Mouse (Mus musculus) spleen, adult 18-20 months (tissue): ENCODE data around the gene Mea1.

Source experiments
- DNase-seq, 2 experiments: peaks; one replicate each; pipeline ENCODE4 v3.0.0; 2022; ENCODE audit warnings: mixed read lengths in 2 of 2

Mea1 gene

DNA sequence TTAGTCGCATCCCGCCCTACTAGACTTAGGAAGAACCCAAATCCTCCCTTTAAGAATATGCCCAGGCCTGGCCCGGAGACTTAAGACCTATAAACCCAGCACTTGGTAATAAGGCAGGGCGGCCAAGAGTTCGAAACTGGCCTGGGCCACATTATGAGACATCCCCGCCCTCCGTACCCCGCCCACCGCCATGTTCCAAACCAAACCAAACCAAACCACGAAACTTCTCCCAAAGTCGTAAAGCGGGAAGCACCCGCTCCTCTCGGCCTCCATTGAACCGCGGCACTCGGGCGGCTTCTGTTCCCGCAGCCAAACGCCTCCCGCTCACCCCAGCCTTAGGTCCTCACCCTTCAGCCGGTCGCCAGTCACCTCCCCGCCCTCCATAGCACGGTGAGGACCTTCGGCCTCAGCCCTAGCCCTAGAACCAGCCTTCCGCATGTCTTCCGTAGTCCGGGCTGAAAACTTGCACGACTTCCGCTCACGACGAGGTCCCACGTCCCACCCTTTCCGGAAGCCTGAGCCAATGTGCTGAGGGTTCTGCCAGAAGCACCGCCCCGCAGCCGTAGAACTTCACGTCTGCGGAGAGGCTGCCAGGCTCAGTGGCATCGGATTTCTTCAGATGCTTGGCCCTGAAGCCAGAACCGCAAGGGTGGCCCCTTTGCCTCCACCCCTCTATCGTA lies 4.6 kb upstream of the Mea1 start, which contains the start of gene Rrp36:
Gene Rrp36 (minus strand): TSS at position 503 of the 680 bp plus-strand sequence.
- DNase-seq = peak; percentile 75 to 82

DNA sequence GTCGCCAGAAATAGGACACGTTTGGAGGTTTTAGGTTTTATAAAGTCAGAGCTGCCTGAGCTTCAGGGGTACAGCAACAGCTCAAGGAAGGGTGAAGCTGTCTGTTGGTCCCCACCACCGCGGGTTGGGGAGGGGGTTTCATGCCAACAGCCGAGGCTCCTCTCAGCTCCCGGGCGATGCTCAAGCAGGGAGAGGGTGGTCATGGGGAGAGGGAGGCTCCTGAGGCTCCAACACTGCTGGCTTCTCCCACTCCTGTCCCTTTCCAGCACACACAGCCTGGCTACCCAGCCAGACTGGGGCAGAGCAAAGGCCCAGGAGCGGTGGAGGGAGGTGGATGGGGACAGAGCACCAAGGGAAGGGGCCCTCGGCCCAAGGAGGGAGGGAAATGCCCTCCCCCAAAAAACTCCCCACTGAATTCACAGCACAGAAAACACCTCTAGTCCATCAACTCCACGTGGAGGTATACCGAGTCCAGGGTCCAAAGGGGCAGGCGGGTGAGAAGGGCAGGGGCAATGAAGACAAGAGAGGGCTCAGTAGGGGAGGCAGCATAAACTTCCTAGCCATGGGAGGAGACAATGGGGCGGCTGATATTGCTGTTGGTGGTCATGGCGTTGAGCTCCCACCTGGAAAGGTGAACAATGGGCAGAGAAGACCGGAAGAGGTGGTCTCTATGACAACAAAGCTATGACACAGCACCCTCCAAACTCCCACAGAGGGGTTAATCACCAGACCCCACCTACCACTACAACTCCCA lies 3.9 kb upstream of the Mea1 start:
- DNase-seq = no peak

DNA sequence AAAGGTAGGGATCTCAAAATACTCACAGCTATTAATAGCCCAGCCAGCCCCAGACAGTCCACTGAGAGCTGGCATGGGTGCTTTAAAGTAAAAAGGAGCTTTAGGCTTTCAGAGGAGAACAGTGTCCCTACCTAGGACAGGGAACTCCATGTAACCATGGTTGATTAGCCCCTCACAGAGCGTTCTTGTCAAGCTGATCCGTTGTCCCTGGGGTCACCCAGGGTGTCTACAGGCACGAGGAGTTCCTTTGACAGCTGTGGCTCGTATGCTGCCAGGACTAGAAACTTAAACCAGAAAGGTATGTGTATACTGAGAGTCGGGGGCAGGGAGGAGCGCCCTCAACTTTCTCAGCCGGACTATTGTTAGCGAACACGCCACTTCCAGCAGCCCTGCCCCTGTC lies 318 bp downstream of the Mea1 start:
- no peak for DNase-seq

DNA sequence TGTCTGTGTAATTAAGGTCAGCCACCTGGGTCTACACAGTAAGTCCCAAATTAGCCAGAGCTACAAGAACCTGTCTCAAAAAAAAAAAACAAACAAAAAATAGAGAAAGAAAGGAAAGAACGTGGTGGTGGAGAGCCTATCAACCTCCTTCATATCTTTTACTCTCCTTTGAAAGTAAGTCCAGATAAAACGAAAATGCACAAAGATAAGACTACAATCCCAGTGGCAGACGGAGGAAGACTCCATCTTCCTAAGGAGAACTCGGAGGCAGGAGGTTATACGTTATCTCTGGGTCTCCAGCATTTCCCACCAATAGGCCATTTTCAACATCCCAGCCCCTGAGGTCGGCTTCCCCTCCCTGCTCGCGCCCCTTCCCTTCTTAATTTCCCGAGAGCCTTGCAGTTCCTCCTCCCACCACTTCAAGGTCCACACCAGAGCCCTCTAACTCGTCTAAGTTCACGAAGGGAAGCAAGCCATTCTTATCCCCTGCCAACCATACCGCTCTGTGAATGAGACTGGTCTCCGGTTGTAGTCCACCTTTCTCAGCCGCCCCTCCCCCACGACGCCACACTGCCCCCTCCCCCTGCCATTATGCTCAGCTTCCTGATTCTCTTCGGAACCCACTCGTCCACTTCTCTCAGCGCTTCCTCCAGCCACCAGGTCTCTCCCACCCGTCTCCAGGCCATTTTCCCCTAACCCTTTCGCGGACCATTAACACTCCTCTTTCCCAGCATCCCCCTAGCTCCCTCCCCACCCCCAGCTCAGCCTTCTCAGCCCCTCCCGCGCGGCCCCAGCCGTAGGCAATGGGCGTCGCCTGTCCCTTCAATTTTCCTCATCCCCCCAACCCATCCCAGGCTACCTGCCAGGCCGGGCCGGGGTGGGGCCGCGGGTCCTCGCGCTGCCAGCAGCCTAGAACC lies 1.5 kb downstream of the Mea1 start:
- DNase-seq = peak; percentile 29 to 43

DNA sequence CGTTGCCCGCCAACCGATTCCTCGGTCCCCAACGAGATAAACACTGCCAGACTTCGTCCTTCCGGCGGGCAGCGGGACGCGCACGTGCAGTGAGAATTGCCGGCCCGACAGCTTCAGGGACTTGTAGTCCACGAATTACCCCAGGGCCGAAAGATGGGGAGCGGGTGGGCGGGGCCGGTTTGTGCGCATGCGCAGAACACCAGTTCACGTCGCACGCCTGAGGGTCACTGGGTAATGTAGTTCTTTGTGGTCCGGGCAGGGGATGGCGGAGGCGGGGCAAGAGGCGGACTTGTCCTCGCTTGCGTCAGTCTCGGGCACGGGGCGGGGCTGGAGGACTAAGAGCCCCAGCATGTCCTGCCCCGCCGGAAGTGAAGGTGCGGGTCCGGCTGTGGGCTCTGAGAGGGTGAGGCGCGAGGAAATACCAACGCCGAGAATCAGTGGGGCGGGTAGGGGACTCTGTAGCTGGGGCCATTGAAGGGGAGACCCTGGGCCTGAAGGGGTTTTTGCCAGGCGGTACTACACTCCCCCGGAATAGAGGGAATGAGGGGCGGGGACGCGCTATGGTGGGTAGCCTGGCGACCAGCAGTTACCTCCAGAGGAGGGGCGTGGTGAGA lies 2.3 kb downstream of the Mea1 start, which contains the start of gene Klhdc3:
Gene Klhdc3 (minus strand): TSS at position 155 of the 614 bp plus-strand sequence.
- DNase-seq = peak; percentile 96 to 97

DNA sequence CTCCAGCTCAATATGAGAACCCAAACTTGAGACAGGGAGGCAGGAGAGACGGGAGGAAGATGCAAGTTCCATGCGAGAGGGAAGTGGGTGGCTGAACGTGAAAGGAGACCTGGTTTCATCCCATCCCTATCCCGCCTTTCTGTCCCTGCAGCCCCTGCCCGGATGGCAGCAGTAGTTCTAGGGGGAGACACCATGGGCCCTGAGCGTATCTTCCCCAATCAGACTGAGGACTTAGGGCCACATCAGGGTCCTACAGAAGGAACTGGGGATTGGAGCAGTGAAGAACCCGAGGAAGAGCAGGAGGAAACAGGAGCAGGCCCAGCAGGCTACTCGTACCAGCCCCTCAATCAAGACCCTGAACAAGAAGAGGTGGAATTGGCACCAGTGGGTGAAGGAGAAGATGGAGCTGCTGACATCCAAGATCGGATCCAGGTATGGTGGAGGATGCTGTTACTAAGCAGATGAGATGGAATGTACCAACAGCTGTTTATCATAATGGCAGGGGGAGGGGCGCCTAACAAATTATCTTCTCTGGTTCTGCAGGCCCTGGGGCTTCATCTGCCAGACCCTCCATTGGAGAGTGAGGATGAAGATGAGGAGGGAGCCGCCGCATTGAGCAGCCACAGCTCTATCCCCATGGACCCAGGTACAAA lies 3.0 kb downstream of the Mea1 start:
- DNase-seq = no peak

DNA sequence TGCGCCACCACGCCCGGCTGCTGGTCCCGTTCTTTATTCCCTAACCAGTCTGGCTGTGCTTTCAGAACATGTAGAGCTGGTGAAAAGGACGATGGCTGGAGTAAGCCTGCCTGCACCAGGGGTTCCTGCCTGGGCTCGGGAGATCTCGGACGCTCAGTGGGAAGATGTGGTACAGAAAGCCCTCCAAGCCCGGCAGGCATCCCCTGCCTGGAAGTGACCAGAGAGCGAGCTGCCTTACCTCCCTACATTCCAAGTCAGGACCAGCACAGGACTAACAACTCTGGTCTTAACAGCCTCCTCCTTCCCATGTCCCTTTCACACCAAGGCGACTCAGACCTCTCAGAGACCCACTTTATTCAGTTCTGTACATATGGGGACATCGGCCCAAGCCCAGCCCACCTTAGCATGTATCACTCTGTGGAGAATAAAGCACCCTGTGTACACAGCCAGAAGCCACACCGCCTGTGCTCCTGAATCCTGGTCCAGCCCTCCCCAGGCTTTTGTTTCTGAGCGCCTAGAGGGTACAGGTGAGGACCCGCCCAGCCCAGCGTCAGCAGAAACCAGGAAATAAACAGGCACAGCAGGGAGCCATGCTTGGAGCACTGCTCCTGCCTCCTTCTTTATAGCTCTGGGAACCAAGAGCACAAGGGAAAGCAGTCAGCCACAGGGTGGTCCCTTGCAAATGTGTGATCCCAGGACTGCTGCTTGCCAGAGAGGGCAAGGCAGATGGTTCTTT lies 4.2 kb downstream of the Mea1 start:
- DNase-seq = no peak

DNA sequence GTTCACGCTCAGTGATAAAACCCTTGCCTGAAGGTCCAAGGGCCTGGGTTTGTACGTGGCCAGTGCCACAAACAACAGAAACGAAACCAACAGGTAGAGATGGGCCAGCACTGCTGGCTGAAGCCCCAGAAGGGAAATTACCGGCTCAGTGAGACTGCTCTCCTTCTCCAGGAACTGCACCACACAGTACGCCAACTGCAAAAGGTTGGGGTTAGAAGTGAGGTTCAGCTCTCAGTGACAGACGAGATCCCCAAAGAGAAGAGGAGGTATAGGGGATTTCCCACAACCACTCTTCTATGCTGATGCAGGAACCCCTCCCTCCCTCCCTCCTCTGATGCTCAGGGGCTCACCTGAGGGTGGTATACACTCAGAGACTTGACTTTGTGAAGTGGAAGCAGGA lies 7.3 kb downstream of the Mea1 start:
- DNase-seq = no peak

DNA sequence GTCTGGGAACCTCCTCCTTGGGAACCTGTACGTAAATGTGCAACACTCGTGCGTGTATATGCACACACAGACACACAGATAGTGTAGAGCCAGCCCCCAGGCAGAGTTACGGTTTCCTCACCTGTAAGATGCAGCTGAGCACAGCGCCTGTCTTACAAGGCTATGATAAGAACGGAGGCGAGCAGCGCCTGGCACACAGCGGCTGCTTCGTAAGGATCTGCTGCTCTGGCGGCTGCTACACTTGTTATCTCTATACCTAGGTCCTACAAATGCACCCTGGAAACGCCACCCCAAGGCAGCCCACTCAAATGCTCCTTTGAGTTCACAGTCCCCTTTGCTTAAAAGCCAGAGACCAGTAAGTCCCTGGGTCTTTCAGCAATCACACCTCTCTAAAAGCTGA lies 12.1 kb downstream of the Mea1 start:
- no peak for DNase-seq

DNA sequence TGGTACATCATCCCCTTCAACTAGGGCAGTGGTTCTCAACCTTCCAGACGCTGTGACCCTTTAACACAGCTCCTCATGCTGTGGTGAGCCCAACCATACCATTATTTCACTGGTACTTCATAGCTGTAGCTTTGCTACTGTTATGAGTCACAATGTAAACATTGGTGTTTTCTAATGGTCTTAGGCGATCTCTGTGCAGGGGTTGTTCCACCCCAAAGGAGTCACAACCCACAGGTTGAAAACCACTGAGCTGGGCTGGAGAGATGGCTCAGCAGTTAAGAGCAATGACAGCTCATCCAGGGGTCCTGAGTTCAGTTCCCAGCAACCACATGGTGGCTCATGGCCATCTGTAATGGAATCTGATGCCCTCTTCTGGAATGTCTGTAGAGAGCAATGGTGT lies 12.8 kb downstream of the Mea1 start:
- DNase-seq = no peak

DNA sequence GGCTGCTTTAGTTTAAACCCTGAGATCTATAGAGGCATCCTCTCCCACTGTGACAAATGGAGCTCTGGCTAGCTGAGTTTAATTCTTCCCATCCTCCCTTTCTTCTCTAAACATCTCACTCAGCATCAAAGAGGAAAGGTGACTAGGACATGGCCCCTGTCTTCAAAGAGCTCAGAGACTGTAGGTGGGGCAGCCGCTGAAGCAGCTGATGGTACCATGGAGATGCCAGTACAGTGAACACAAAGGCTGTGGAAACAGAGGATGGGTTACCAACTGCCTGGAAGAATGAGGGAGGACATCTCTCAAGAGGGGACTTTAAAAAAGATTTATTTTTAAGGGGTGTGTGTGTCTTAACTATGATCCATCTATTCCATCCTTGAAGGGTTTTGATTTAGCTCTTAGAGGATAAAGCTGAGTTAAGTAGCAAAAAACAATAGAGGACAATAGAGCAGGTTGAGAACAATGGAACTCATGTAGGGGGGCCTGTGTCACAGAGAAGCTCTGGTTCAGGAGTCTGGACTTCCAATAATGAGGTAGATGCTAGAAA lies 16.0 kb downstream of the Mea1 start:
- DNase-seq = no peak

DNA sequence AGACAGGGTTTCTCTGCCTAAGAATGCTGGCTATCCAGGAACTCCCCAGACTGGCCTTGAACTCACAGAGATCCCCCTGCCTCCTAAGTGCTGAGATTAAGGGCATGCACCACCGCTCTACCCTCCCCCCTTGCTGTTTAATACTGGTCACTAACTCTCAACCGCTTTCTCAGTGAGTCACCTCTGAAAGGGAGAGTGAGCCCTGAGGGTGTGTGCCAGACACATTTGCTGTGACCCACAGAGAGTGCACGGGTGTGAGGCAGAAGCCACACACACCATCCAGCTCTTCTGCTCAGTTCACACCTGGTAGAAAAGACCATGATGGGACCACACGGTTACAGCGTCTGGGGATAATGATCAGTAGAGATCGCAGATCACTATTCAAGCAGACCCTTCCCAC lies 19.9 kb downstream of the Mea1 start:
- DNase-seq = no peak

DNA sequence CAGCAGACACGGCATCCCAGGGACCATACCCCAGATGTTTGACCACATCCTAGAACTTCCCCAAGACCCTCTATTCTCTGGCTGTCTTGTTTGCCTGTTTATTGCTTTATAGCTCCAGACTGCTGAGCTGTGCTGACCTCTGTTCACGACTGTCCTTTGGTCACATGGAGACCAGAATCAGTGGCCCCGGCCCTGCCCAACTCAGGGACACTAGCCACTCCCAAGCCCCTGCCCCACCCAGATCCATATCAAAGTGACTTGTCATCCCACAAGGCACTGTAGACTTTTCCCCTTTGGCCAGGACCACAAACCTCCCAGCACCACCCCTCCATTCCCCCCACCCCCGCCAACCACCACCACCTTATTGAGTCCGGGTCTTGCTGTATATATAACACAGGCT lies 20.7 kb downstream of the Mea1 start:
- no peak for DNase-seq

DNA sequence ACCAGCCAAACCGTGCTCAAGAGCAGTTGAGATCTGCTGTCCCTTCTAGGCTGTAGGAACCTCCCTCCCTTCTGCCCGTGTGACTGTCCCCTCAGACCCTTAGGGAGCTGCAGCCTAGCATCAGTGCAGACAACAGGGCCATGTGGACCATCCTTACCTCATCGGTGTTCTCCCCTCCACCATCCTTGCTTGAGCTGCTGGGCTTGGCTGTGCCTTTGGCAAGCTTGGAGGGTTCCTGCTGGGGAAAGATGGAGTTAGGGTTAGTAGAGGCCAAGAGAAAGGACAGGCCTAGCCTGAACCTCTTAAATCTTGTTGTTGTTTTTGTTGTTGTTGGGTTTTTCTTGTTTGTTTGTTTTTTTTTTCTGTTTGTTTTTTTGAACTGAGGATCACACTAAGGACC lies 21.3 kb downstream of the Mea1 start:
- no peak for DNase-seq

DNA sequence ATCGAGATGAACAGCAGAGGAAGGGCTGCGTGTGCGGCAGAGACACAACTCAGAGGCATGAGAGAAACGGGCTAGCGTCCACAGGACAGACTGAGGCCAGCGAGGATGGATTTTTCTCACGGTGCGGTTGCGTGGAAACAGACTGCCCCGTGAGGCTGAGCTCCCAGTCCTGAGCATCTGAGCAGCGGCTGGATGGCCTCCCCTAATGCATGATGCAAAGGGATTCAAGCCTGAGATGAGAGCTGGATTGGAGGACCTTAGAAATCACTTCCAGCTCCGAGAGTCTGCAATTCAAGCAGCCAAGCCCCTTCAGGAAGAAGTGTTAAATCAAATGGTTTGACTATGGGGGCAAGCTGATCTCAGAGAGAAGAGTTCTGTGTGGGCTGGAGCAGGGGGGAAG lies 22.9 kb downstream of the Mea1 start:
- DNase-seq = no peak

DNA sequence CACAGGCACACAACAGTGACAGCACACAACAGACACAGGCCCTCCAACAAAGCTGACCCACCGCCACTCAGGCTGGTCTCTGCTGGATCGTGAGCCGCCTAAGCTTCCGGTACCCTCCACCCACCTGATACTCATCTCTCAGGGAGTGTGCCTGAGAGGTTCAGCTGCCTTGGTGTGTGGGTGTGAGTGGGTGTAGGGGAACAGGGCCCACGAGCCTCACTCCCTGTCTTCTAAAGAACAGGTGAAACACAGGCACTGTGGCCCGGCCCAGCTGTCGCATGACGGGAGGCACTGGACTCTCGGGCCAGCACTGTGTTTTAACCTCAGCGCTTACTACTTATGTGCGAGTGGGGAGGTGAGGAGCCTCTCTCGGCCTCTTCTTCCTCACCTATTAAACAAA lies 23.5 kb downstream of the Mea1 start:
- no peak for DNase-seq

DNA sequence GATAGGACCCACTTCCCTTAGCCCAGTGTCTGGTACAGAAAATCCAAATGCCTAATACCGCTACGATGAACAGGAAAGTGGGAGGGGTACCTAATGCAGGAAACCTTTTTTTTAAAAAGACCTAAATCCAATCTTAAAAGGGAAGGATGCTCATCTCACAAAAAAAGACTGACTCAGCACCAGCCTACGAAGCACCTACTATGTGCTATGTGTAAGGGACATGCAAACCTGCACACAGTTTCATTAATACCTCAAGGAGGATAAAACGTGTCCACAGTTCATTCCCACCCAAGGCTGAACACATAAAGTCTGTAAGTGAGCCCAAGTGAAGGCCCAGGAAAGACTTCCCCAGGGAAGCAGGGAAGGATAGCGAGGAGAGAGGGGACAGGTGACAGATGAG lies 23.9 kb downstream of the Mea1 start:
- no peak for DNase-seq

DNA sequence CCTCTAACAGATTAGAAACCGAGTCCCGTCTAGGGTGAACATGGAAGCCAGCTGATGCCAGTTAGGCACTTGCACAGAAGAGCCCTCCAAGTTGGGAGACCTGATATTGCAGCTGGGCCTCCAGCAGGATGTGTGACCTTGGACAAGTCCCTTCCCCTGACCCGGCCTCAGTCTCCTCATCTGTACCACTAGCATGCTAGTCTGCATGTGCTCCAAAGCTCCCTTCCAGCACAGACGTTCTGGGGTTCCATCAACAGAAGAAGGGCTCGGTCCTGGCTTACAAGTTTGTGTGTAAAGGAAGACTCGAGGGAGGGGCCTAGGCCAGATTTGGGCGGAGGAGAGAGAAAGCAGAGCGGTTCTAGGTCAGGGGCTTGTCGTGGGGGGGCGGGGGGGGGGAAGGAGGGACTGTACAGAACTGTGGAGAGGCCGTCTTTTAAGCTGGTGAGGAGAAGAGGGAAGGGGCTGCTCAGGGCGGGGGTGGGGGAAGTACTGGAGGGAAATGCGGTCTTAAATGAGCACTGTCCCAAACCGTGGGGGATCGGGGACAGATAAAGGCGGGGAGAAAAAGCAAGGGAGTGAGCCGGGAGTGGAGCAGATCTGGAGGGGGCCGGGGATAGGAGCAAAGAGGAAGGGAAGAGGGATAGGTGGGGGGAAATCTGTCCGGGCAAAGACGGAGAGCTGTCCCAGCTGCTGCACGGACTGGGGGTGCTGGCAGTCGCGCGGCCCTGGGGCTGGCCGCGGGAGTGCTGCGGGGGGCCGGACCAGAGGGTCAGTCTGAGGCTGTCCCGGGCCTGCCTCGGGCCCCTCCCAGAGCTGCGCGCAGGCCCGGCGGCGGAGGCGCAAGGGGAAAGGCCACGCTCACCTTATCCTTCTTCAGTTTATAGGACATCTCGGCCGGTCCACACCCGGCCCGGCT lies 25.6 kb downstream of the Mea1 start:
- DNase-seq = no peak

DNA sequence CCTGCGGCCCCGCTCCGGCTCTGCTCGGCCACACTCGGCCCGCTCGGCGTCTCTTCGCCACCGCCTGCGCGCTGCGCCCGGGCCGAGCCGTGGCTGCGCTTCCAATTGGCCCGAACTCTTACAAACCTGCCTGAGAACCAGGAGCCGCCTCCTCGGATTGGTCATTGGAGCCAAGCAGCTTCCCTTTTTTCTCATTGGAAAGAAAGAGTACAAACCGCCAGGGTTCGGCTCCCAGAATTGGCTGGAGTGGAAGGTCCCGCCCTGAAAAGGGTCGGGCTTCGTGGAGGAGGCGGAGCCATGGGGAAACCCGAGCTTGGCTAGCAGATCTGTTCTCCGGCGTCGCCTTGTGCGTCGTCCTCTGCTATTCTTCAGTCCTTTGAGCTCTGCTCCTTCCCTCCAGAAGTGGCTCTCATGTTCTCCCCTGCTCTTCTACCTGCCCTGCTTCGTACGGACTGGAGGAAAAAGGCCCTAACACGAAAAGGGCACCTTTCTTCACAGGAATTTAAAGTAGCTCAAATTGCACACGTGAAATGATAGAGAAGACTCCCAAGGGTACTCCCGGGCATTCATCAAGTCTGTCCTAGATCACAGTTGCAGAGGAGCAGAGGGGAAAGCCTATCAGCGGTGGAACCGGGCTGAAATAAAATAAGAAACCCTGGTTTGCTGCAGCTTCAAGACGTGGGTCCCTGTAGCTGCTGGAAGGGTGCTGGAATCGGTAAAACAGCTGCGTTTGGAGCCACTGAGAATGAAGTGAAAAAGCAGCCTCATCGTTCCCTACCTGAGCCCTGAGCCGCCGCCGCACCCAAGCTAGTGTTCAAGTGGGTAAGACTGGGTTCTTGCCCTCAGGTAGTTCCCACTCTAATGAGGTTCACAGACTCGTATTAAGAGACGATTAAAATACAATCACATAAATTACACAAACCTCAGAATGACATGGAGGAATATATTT lies 26.6 kb downstream of the Mea1 start, which contains the start of gene Ppp2r5d:
Gene Ppp2r5d (minus strand): TSS at position 225 of the 949 bp plus-strand sequence.
- DNase-seq = peak; percentile 92 to 94
